Mouse (Mus musculus): Measurements from ENCODE around the gene Ppp1r18. TPM values are rescaled to one million over a fixed set of nuclear protein-coding genes. Genes with fewer than 3 reads are reported as not detected.
A peak's percentile ranks its signal among the peaks of the same experiment; 100 is the strongest.

Gene Ppp1r18
- total and polyA plus RNA-seq, 2 experiments from 2014 or later, result 14.1 to 33.0 TPM

DNA sequence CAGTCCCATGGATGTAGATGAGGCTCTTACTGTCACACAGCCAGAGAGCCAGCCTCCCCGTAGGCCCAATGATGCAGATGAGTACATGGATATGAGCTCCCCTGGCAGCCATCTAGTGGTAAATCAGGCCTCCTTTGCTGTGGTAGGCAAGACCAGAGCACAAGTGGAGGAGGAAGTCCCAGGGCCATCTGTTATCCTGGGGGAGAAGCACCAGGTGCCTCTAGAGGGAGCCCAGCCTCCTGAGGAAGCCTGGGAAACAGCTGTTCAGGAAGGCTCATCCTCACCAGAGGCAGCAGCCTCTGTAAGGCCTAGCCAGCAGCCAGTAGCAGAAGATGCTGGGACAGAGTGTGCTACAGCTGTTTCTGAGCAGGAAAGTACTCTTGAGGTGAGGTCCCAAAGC lies 17.3 kb upstream of the Ppp1r18 start:
- Histone ChIP-seq H3K9ac (replicated peaks; ENCODE audit: low read length, poor library complexity, severe bottlenecking) (no peak overlapping the region), H3K27me3 (ENCODE audit: insufficient read depth, low read length) (no peaks in the 10 kb centered on the region), H3K4me3 (ENCODE audit: low read depth, low read length) (no peak overlapping the region), H3K4me2 (ENCODE audit: low read depth, low read length, poor library complexity, severe bottlenecking) (no peak overlapping the region), H3K4me1 (ENCODE audit: insufficient read depth, low read length) (no peaks in the 10 kb centered on the region), H3K27ac (ENCODE audit: low read depth, low read length) (no peak overlapping the region), H3K9me3 (ENCODE audit: low read length) (no peaks in the 10 kb centered on the region), H3K36me3 (ENCODE audit: insufficient read depth, low read length) (peaks cover 59% of the 10 kb centered on the region)
- peak; percentile 35 for TF ChIP-seq CTCF (IDR thresholded peaks at IDR 0.05)
- WGBS, result 61% methylated on average over 1 of the region's 1 CpGs
- ATAC-seq (ENCODE audit: low FRiP score) (no peak), DNase-seq (ENCODE audit: low spot score) (no peak)

DNA sequence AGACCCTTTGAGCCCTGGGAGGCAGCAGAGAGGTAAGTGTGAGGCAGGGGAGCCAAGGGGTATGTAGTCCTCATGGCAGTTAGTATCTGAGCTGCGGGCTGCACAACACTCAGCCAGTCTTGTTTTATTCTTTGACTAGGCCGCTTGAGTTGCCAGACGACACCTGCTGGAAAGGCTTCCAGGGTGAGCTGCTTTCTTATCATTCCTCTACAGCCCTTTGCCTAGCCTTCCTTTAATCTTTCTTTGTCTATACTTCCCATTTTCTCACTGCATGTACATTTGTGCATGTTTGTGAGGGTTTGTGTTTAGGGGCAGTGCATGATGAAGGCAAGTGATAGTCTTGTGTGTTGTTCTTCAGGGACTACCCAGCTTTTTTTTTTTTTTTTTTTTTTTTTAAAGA lies 14.4 kb upstream of the Ppp1r18 start:
- no peak overlapping the region for H3K4me2 ChIP-seq (ENCODE audit: low read depth, low read length, poor library complexity, severe bottlenecking)
- H3K27ac ChIP-seq (ENCODE audit: low read depth, low read length), result no peak overlapping the region
- H3K9me3 ChIP-seq (ENCODE audit: low read length), result no peaks in the 10 kb centered on the region
- peaks cover 68% of the 10 kb centered on the region for H3K36me3 ChIP-seq (ENCODE audit: insufficient read depth, low read length)
- H3K4me3 ChIP-seq (ENCODE audit: low read depth, low read length), result no peak overlapping the region
- H3K9ac ChIP-seq (replicated peaks; ENCODE audit: low read length, poor library complexity, severe bottlenecking), result no peak overlapping the region
- TF ChIP-seq CTCF (IDR thresholded peaks at IDR 0.05), result no peak
- no peaks in the 10 kb centered on the region for H3K4me1 ChIP-seq (ENCODE audit: insufficient read depth, low read length)
- DNase-seq (ENCODE audit: low spot score), result no peak
- no peak for ATAC-seq (ENCODE audit: low FRiP score)
- 87% methylated on average over 3 of the region's 3 CpGs for WGBS
- no peaks in the 10 kb centered on the region for H3K27me3 ChIP-seq (ENCODE audit: insufficient read depth, low read length)

DNA sequence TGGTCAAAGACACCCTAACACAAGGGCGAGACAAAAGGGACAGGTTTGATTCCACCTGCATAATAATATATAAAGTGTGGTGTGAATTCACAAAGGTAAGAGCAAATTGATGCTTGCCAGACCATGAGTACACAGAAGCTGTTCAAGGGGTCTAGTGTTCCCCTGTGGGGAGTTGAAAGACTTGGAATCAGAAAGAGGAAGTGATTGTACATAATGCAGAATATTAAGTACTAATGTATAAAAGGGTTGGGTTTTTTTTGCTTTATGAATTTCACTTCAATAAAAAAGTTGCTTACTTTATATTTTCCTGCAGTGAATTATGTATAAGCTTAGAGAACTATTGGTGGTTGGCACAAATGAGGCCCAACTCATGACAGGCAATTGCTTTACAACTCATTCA lies 6.0 kb upstream of the Ppp1r18 start:
- Histone ChIP-seq H3K27ac (ENCODE audit: low read depth, low read length) (no peak overlapping the region), H3K4me2 (ENCODE audit: low read depth, low read length, poor library complexity, severe bottlenecking) (no peak overlapping the region), H3K27me3 (ENCODE audit: insufficient read depth, low read length) (no peaks in the 10 kb centered on the region), H3K36me3 (ENCODE audit: insufficient read depth, low read length) (peaks cover 11% of the 10 kb centered on the region; the same call in 1 of the 2 replicates), H3K9me3 (ENCODE audit: low read length) (no peaks in the 10 kb centered on the region), H3K9ac (replicated peaks; ENCODE audit: low read length, poor library complexity, severe bottlenecking) (no peak overlapping the region), H3K4me1 (ENCODE audit: insufficient read depth, low read length) (no peaks in the 10 kb centered on the region), H3K4me3 (ENCODE audit: low read depth, low read length) (no peak overlapping the region)
- WGBS, result 96% methylated on average over 1 of the region's 1 CpGs
- no peak for TF ChIP-seq CTCF (IDR thresholded peaks at IDR 0.05)
- ATAC-seq (ENCODE audit: low FRiP score), result no peak
- DNase-seq (ENCODE audit: low spot score), result no peak

DNA sequence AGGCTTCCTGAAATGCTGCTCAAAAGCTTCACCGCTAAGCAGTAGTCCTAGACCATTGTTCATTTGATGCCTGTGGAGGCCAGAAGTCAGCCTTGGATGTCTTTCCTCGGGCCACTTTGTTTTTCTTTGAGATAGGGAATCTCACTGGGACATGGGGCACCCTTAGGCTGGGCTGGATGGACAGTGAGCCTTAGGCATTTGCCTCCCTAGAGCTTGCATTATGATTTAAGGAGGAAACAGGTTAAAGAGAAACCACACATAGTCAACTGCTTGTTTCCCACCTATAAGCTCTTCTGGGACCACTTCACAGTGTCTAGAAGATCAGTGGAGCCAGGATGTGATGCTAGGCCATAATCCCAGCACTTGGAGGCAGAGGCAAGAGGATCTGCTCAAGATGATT lies 5.6 kb upstream of the Ppp1r18 start:
- Histone ChIP-seq H3K4me1 (ENCODE audit: insufficient read depth, low read length) (0 out of 2 replicates have a peak, but pooled peaks cover under 1% of the 10 kb centered on the region), H3K27ac (ENCODE audit: low read depth, low read length) (no peak overlapping the region), H3K4me2 (ENCODE audit: low read depth, low read length, poor library complexity, severe bottlenecking) (no peak overlapping the region), H3K36me3 (ENCODE audit: insufficient read depth, low read length) (peaks cover 6% of the 10 kb centered on the region; the same call in 1 of the 2 replicates), H3K27me3 (ENCODE audit: insufficient read depth, low read length) (no peaks in the 10 kb centered on the region), H3K9ac (replicated peaks; ENCODE audit: low read length, poor library complexity, severe bottlenecking) (no peak overlapping the region), H3K9me3 (ENCODE audit: low read length) (no peaks in the 10 kb centered on the region), H3K4me3 (ENCODE audit: low read depth, low read length) (no peak overlapping the region)
- DNase-seq (ENCODE audit: low spot score) (no peak), ATAC-seq (ENCODE audit: low FRiP score) (no peak)
- WGBS, result 58% methylated on average over 2 of the region's 2 CpGs
- TF ChIP-seq CTCF (IDR thresholded peaks at IDR 0.05), result no peak

DNA sequence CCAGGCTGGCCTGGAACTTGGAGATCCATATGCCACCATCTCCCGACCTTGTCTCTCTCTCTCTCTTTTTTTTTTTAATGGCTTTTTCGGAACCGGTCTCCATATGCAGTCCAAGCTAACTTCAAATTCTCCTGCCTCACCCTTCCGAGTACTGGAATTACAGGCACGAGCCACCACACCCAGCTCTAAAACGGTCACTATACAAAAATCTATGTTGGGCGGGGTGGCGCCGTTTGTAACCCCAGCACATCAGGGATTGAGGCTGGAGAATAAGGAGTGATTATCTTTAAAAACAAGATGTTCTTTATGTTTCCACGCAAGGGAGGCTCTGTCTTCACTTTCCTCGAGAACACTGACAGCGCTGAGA lies 4.6 kb upstream of the Ppp1r18 start:
- ATAC-seq (ENCODE audit: low FRiP score) (no peak; the same call in 1 of the 2 replicates), DNase-seq (ENCODE audit: low spot score) (no peak)
- H3K9me3 ChIP-seq (ENCODE audit: low read length), result no peaks in the 10 kb centered on the region
- H3K4me2 ChIP-seq (ENCODE audit: low read depth, low read length, poor library complexity, severe bottlenecking), result peak overlapping the region; percentile 62
- H3K4me3 ChIP-seq (ENCODE audit: low read depth, low read length), result peak overlapping the region; percentile 80
- no peak for TF ChIP-seq CTCF (IDR thresholded peaks at IDR 0.05)
- peak overlapping the region; percentile 89 for H3K27ac ChIP-seq (ENCODE audit: low read depth, low read length)
- peaks cover 2% of the 10 kb centered on the region; the same call in 1 of the 2 replicates for H3K4me1 ChIP-seq (ENCODE audit: insufficient read depth, low read length)
- 3% methylated on average over 12 of the region's 12 CpGs for WGBS
- no peaks in the 10 kb centered on the region for H3K27me3 ChIP-seq (ENCODE audit: insufficient read depth, low read length)
- H3K9ac ChIP-seq (replicated peaks; ENCODE audit: low read length, poor library complexity, severe bottlenecking), result peak overlapping the region; percentile 81; the same call in 1 of the 2 replicates
- peaks cover 4% of the 10 kb centered on the region; the same call in 1 of the 2 replicates for H3K36me3 ChIP-seq (ENCODE audit: insufficient read depth, low read length)

DNA sequence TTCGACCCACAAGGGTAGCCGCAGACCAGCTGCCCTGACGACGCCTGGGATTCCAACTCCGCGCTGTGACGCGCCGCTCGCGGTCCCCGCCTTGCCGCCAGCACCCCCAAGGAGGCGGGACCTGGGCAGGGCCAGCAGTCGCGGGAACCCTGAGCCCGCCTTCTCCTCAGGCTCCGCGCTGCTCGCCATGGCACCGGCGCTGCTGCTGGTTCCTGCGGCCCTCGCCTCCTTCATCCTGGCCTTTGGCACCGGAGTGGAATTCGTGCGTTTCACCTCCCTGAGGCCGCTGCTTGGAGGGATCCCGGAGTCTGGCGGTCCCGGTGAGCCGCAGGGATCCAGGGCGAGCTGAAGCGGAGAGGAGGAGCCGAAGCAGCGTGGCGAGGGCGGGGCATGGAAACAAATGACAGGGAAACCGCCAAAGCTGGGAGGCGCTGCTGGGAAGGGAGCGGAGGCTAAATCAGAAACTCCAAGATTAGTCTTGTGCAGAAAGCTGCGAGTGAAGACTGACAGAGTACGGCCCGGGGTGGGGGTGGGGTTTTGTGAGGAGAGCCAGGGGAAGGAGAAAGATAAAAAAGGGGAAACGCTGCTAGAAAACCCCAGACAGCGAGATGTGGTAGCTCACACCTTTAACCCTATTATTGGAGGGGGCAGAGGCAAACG lies 4.1 kb upstream of the Ppp1r18 start, which contains the start of gene Nrm:
Gene Nrm, plus strand, starts transcription at position 121 of the 660 bp plus-strand sequence.
- Histone ChIP-seq H3K36me3 (ENCODE audit: insufficient read depth, low read length) (peaks cover 4% of the 10 kb centered on the region; the same call in 1 of the 2 replicates), H3K4me3 (ENCODE audit: low read depth, low read length) (peak within 1 kb of the TSS; percentile 80), H3K9me3 (ENCODE audit: low read length) (no peaks in the 10 kb centered on the region), H3K27ac (ENCODE audit: low read depth, low read length) (peak within 1 kb of the TSS; percentile 89), H3K27me3 (ENCODE audit: insufficient read depth, low read length) (no peaks in the 10 kb centered on the region), H3K4me1 (ENCODE audit: insufficient read depth, low read length) (peaks cover 2% of the 10 kb centered on the region; the same call in 1 of the 2 replicates), H3K4me2 (ENCODE audit: low read depth, low read length, poor library complexity, severe bottlenecking) (peak within 1 kb of the TSS; percentile 62), H3K9ac (replicated peaks; ENCODE audit: low read length, poor library complexity, severe bottlenecking) (peak within 1 kb of the TSS; percentile 81)
- ATAC-seq (ENCODE audit: low FRiP score) (peak; percentile 89), DNase-seq (ENCODE audit: low spot score) (peak; percentile 92)
- TF ChIP-seq CTCF (IDR thresholded peaks at IDR 0.05), result peak; percentile 72
- WGBS, result under 1% methylated on average over 47 of the region's 47 CpGs
